Mouse (Mus musculus): ENCODE data around the gene Gapdh. TPM values are rescaled to one million over a fixed set of nuclear protein-coding genes. Genes with fewer than 3 reads are reported as not detected.

Gapdh gene
- total and polyA plus RNA-seq, 2 experiments from 2014 or later = 1,919 to 2,736 TPM

GRCm38 (mm10) chr6:125191332-125192015, 25.2 kb upstream of the Gapdh start, which contains the start of the genes Ncapd2 and Mrpl51:
Gene Ncapd2 (minus strand): TSS chr6:125191701.
Gene Mrpl51 (plus strand): TSS chr6:125191801.
- peak within 1 kb of the TSS; percentile 97 for H3K27ac ChIP-seq
- H3K9ac ChIP-seq (replicated peaks; ENCODE audit: low read length) = peak within 1 kb of the TSS; percentile 74
- under 1% methylated on average over 51 of the region's 54 CpGs for WGBS
- peak; percentile 100 for DNase-seq (ENCODE audit: low spot score)
- H3K27me3 ChIP-seq (ENCODE audit: insufficient read depth, low read length) = no peaks in the 10 kb centered on the region
- peaks cover 36% of the 10 kb centered on the region for H3K36me3 ChIP-seq (ENCODE audit: insufficient read depth, low read length)
- no peaks in the 10 kb centered on the region for H3K9me3 ChIP-seq (ENCODE audit: low read length)
- peak; percentile 45 for TF ChIP-seq CTCF (IDR thresholded peaks at IDR 0.05; ENCODE audit: low read depth)
- peak; percentile 99 for ATAC-seq
- H3K4me2 ChIP-seq (ENCODE audit: low read depth, low read length) = peak within 1 kb of the TSS; percentile 88
- peak within 1 kb of the TSS; percentile 70 for H3K4me3 ChIP-seq (ENCODE audit: low read length)
- H3K4me1 ChIP-seq (ENCODE audit: insufficient read depth, low read length) = peaks cover 5% of the 10 kb centered on the region

GRCm38 (mm10) chr6:125190816-125191215, 24.5 kb upstream of the Gapdh start:
- peak overlapping the region; percentile 74 for H3K9ac ChIP-seq (replicated peaks; ENCODE audit: low read length)
- H3K36me3 ChIP-seq (ENCODE audit: insufficient read depth, low read length) = peaks cover 33% of the 10 kb centered on the region
- no peaks in the 10 kb centered on the region for H3K27me3 ChIP-seq (ENCODE audit: insufficient read depth, low read length)
- no peaks in the 10 kb centered on the region for H3K9me3 ChIP-seq (ENCODE audit: low read length)
- TF ChIP-seq CTCF (IDR thresholded peaks at IDR 0.05; ENCODE audit: low read depth) = no peak
- no peak for ATAC-seq
- H3K4me3 ChIP-seq (ENCODE audit: low read length) = peak overlapping the region; percentile 70
- DNase-seq (ENCODE audit: low spot score) = no peak
- peaks cover 5% of the 10 kb centered on the region for H3K4me1 ChIP-seq (ENCODE audit: insufficient read depth, low read length)
- H3K4me2 ChIP-seq (ENCODE audit: low read depth, low read length) = peak overlapping the region; percentile 88
- peak overlapping the region; percentile 97; the same call in 1 of the 2 replicates for H3K27ac ChIP-seq

- H3K27ac ChIP-seq = no peak overlapping the region
Observed at GRCm38 (mm10) chr6:125186203-125186602, 19.9 kb upstream of the Gapdh start.

DNA sequence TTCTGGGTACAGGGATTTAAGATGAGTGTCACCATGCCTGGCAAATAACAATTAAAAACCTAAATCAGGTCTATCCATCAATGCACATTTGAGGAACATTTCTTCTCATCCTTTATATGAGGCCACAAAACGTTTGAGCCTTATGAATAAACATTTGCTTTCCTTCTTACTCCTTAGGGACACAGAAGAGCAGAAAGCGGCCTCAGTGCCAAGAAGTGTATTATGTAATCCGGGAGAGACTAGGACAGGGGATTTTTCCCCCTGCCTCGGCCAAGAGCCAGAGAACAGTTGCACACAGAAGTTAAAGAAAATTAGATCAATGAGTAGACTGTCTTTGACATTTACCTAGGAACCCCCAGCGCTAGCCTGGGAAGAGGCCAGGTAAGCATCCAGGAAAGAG, 15.9 kb upstream of the Gapdh start:
- no peaks in the 10 kb centered on the region for H3K4me1 ChIP-seq (ENCODE audit: insufficient read depth, low read length)
- no peak for DNase-seq (ENCODE audit: low spot score)
- WGBS = 59% methylated on average over 5 of the region's 5 CpGs
- ATAC-seq = no peak
- H3K4me3 ChIP-seq (ENCODE audit: low read length) = no peak overlapping the region
- H3K9ac ChIP-seq (replicated peaks; ENCODE audit: low read length) = no peak overlapping the region
- H3K36me3 ChIP-seq (ENCODE audit: insufficient read depth, low read length) = peaks cover 71% of the 10 kb centered on the region
- no peak overlapping the region for H3K4me2 ChIP-seq (ENCODE audit: low read depth, low read length)
- no peak overlapping the region for H3K27ac ChIP-seq
- TF ChIP-seq CTCF (IDR thresholded peaks at IDR 0.05; ENCODE audit: low read depth) = no peak
- no peaks in the 10 kb centered on the region for H3K27me3 ChIP-seq (ENCODE audit: insufficient read depth, low read length)
- H3K9me3 ChIP-seq (ENCODE audit: low read length) = no peaks in the 10 kb centered on the region

More at GRCm38 (mm10) chr6:125186203-125186602, 19.9 kb upstream of the Gapdh start:
- H3K9me3 ChIP-seq (ENCODE audit: low read length) = no peaks in the 10 kb centered on the region
- WGBS = 94% methylated on average over 10 of the region's 10 CpGs
- no peak overlapping the region for H3K4me2 ChIP-seq (ENCODE audit: low read depth, low read length)
- no peaks in the 10 kb centered on the region for H3K27me3 ChIP-seq (ENCODE audit: insufficient read depth, low read length)
- no peak overlapping the region for H3K9ac ChIP-seq (replicated peaks; ENCODE audit: low read length)
- no peaks in the 10 kb centered on the region for H3K4me1 ChIP-seq (ENCODE audit: insufficient read depth, low read length)
- ATAC-seq = no peak
- TF ChIP-seq CTCF (IDR thresholded peaks at IDR 0.05; ENCODE audit: low read depth) = no peak
- no peak overlapping the region for H3K4me3 ChIP-seq (ENCODE audit: low read length)
- DNase-seq (ENCODE audit: low spot score) = no peak
- H3K36me3 ChIP-seq (ENCODE audit: insufficient read depth, low read length) = peaks cover 56% of the 10 kb centered on the region

DNA sequence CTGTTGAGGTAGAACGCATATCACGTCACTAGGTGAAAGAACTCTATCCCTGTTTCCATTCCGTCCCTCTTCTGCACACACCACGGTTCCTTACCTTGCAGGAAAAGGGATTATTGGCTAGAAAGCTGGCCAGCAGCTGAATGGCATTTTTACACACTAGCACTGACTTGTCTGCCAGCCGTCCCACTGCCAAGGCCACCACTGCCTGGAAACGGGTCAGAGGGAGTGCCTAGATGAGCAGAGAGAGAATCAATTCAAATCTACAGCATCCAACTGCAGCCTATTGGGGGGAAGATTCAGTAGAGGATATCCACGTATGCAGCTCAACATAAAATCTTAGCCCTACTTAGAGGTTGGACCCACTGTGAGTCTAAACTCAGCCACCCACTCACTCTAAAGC, 13.3 kb upstream of the Gapdh start:
- no peaks in the 10 kb centered on the region for H3K4me1 ChIP-seq (ENCODE audit: insufficient read depth, low read length)
- H3K9ac ChIP-seq (replicated peaks; ENCODE audit: low read length) = no peak overlapping the region
- 87% methylated on average over 7 of the region's 7 CpGs for WGBS
- DNase-seq (ENCODE audit: low spot score) (no peak), ATAC-seq (no peak)
- no peak overlapping the region for H3K27ac ChIP-seq
- peaks cover 72% of the 10 kb centered on the region for H3K36me3 ChIP-seq (ENCODE audit: insufficient read depth, low read length)
- no peak for TF ChIP-seq CTCF (IDR thresholded peaks at IDR 0.05; ENCODE audit: low read depth)
- no peaks in the 10 kb centered on the region for H3K27me3 ChIP-seq (ENCODE audit: insufficient read depth, low read length)
- no peak overlapping the region for H3K4me3 ChIP-seq (ENCODE audit: low read length)
- no peaks in the 10 kb centered on the region for H3K9me3 ChIP-seq (ENCODE audit: low read length)
- no peak overlapping the region for H3K4me2 ChIP-seq (ENCODE audit: low read depth, low read length)

DNA sequence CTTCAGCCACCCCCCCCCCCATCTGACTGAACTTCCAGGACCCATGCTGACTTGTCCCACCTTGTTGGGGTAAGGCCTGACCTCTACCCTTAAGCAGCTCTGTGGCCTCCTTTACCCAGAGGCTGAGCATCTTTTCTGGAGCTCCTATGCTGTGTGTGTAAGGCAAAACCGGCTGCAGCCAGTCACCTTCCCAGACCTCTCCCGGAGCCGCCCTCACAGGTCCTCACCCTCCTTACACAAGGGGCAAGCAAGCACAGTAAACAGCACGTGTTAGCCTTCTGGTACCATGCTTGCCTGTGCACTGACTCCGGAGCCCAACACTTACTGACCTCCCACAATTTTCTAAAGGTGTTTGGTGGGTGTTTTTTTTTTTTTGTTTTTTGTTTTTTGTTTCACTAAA, 9.2 kb upstream of the Gapdh start:
- no peak for ATAC-seq
- no peaks in the 10 kb centered on the region for H3K27me3 ChIP-seq (ENCODE audit: insufficient read depth, low read length)
- H3K36me3 ChIP-seq (ENCODE audit: insufficient read depth, low read length) = peaks cover 83% of the 10 kb centered on the region
- 96% methylated on average over 5 of the region's 5 CpGs for WGBS
- H3K9ac ChIP-seq (replicated peaks; ENCODE audit: low read length) = no peak overlapping the region
- DNase-seq (ENCODE audit: low spot score) = no peak
- no peaks in the 10 kb centered on the region for H3K4me1 ChIP-seq (ENCODE audit: insufficient read depth, low read length)
- no peak overlapping the region for H3K4me2 ChIP-seq (ENCODE audit: low read depth, low read length)
- no peak overlapping the region for H3K27ac ChIP-seq
- no peaks in the 10 kb centered on the region for H3K9me3 ChIP-seq (ENCODE audit: low read length)
- no peak for TF ChIP-seq CTCF (IDR thresholded peaks at IDR 0.05; ENCODE audit: low read depth)
- H3K4me3 ChIP-seq (ENCODE audit: low read length) = no peak overlapping the region

DNA sequence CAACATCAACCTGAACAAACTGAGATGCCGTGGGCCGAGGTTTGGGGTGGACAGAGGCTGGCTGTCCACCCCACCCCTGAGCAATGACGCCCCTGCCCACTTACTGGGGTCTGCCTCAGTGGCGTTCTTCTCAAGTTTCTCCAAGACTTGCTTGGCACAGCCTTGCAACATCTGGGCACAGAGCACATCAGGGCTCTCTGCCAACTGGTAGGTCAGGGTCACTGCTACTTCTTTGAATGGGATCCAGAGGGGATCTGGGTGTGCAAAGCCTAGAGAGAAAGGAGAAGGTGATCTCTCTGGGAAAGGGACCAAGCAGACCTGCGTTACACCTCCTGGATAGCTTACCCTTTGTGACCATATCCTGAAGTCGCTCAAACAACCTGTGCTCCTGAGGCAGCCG, 7.0 kb upstream of the Gapdh start:
- no peak overlapping the region for H3K4me2 ChIP-seq (ENCODE audit: low read depth, low read length)
- no peak for TF ChIP-seq CTCF (IDR thresholded peaks at IDR 0.05; ENCODE audit: low read depth)
- H3K27me3 ChIP-seq (ENCODE audit: insufficient read depth, low read length) = no peaks in the 10 kb centered on the region
- DNase-seq (ENCODE audit: low spot score) (no peak), ATAC-seq (no peak)
- no peaks in the 10 kb centered on the region for H3K4me1 ChIP-seq (ENCODE audit: insufficient read depth, low read length)
- peaks cover 88% of the 10 kb centered on the region for H3K36me3 ChIP-seq (ENCODE audit: insufficient read depth, low read length)
- H3K4me3 ChIP-seq (ENCODE audit: low read length) = no peak overlapping the region
- no peak overlapping the region for H3K9ac ChIP-seq (replicated peaks; ENCODE audit: low read length)
- H3K27ac ChIP-seq = no peak overlapping the region
- WGBS = 90% methylated on average over 7 of the region's 7 CpGs
- no peaks in the 10 kb centered on the region for H3K9me3 ChIP-seq (ENCODE audit: low read length)

Measured in hindbrain, postnatal 0 days (tissue).